In genomic region chr4:108318649-108319615, GRCm38 (mm10) we compare ENCODE assay signal across 11 mouse cellular contexts. TPM values are rescaled to one million over a fixed set of nuclear protein-coding genes. Genes with fewer than 3 reads are reported as not detected.
A peak's percentile ranks its signal among the peaks of the same experiment; 100 is the strongest.
DNase-seq lines count a peak whose midpoint lies in the region; ATAC-seq and TF ChIP-seq lines count a peak whose summit lies in the region.
"Had no signal": no experiment of that assay in that cellular context is flagged by ENCODE, and none has a peak within 500 bp of the region (broad histone marks: within the 10 kb centered on the region; RNA-seq: fewer than 3 reads in every experiment).

No protein-coding gene starts in this region.

- H3K36me3 ChIP-seq in lung, embryonic 16.5 days (ENCODE audit: control insufficient read depth, insufficient read depth, low read length): no peaks in the 10 kb centered on the region
- H3K36me3 ChIP-seq in megakaryocyte, embryonic 14.5 days (replicated peaks; ENCODE audit: low read length): no peaks in the 10 kb centered on the region
- no peaks in the 10 kb centered on the region for H3K36me3 ChIP-seq in forebrain, embryonic 14.5 days (ENCODE audit: control insufficient read depth, insufficient read depth, low read length)
- H3K36me3 ChIP-seq: forebrain, embryonic 10.5 days had no signal

- no peak overlapping the region for H3K4me3 ChIP-seq in lung, embryonic 16.5 days (ENCODE audit: low read length)
- H3K4me3 ChIP-seq in lung, adult 2 months (replicated peaks; ENCODE audit: extremely low read depth, low read depth, low read length): no peak overlapping the region
- H3K4me3 ChIP-seq in bone marrow macrophage, adult 2 months (ENCODE audit: insufficient read depth, low read length): no peak overlapping the region
- H3K4me3 ChIP-seq in megakaryocyte, embryonic 14.5 days (replicated peaks): peak overlapping the region; percentile 20
- no peak overlapping the region for H3K4me3 ChIP-seq in forebrain, embryonic 14.5 days (ENCODE audit: low read depth, low read length)
- H3K4me3 ChIP-seq: forebrain, embryonic 10.5 days had no signal

- no peak for TF ChIP-seq CTCF in lung, adult 2 months (IDR thresholded peaks at IDR 0.05; ENCODE audit: insufficient read depth, low read length)
- no peak for TF ChIP-seq CTCF in bone marrow macrophage, adult 2 months (IDR thresholded peaks at IDR 0.05; ENCODE audit: low read depth, low read length)

- H3K4me2 ChIP-seq in lung, embryonic 16.5 days (ENCODE audit: low read depth, low read length): no peak overlapping the region
- H3K4me2 ChIP-seq in forebrain, embryonic 14.5 days (ENCODE audit: low read length): no peak overlapping the region

- no peak overlapping the region for H3K9ac ChIP-seq in lung, embryonic 16.5 days (ENCODE audit: low read length)
- no peak overlapping the region for H3K9ac ChIP-seq in forebrain, embryonic 14.5 days (ENCODE audit: low read length)

- no peak for DNase-seq in lung, adult 2 months
- peak; percentile 69 for DNase-seq in thymus, postnatal 25 days
- DNase-seq in forebrain, embryonic 14.5 days (ENCODE audit: low spot score): no peak
- DNase-seq in gastrocnemius, postnatal 10 days: no peak
- no peak for DNase-seq in embryo, embryonic 10 days (ENCODE audit: low spot score)
- DNase-seq: cerebellum, postnatal 10 days had no signal

- no peaks in the 10 kb centered on the region for H3K27me3 ChIP-seq in lung, embryonic 16.5 days (ENCODE audit: control insufficient read depth, insufficient read depth, low read depth, low read length)
- peaks cover 12% of the 10 kb centered on the region for H3K27me3 ChIP-seq in megakaryocyte, embryonic 14.5 days (replicated peaks)
- H3K27me3 ChIP-seq in forebrain, embryonic 14.5 days (replicated peaks; ENCODE audit: control insufficient read depth, insufficient read depth, low read length): no peaks in the 10 kb centered on the region

- H3K9me3 ChIP-seq in lung, embryonic 16.5 days (ENCODE audit: control insufficient read depth, low read length): no peaks in the 10 kb centered on the region
- H3K9me3 ChIP-seq in megakaryocyte, embryonic 14.5 days: peaks cover 14% of the 10 kb centered on the region
- H3K9me3 ChIP-seq in forebrain, embryonic 14.5 days (replicated peaks; ENCODE audit: control insufficient read depth, low read length): 0 out of 2 replicates have a peak, but pooled peaks cover 3% of the 10 kb centered on the region
- H3K9me3 ChIP-seq: forebrain, embryonic 10.5 days had no signal

- peak; percentile 38 for ATAC-seq in lung, embryonic 16.5 days (ENCODE audit: low read depth)
- no peak for ATAC-seq in forebrain, embryonic 14.5 days
- ATAC-seq: hindbrain, embryonic 16.5 days had no signal

- 0 out of 2 replicates have a peak, but pooled peaks cover 4% of the 10 kb centered on the region for H3K4me1 ChIP-seq in lung, embryonic 16.5 days (replicated peaks; ENCODE audit: control insufficient read depth, insufficient read depth, low read length)
- no peaks in the 10 kb centered on the region for H3K4me1 ChIP-seq in lung, adult 2 months (ENCODE audit: control insufficient read depth, insufficient read depth, low read length)
- peaks cover 16% of the 10 kb centered on the region for H3K4me1 ChIP-seq in bone marrow macrophage, adult 2 months (ENCODE audit: control insufficient read depth, insufficient read depth, low read length)
- H3K4me1 ChIP-seq in megakaryocyte, embryonic 14.5 days: peaks cover 40% of the 10 kb centered on the region
- H3K4me1 ChIP-seq in forebrain, embryonic 14.5 days (ENCODE audit: control insufficient read depth, insufficient read depth, low read length): no peaks in the 10 kb centered on the region
- H3K4me1 ChIP-seq: forebrain, embryonic 10.5 days had no signal

- no peak for TF ChIP-seq POLR2A in lung, adult 2 months (IDR thresholded peaks at IDR 0.05; ENCODE audit: borderline replicate concordance, extremely low read depth, low read depth, low read length)
- no peak for TF ChIP-seq POLR2A in bone marrow macrophage, adult 2 months (IDR thresholded peaks at IDR 0.05; ENCODE audit: borderline replicate concordance, low read depth, low read length)

- no peak overlapping the region for H3K27ac ChIP-seq in lung, embryonic 16.5 days (ENCODE audit: low read length)
- peak overlapping the region; percentile 46 for H3K27ac ChIP-seq in bone marrow macrophage, adult 2 months (ENCODE audit: insufficient read depth, low read depth, low read length)
- H3K27ac ChIP-seq in forebrain, embryonic 14.5 days (ENCODE audit: low read depth, low read length): no peak overlapping the region
- H3K27ac ChIP-seq: forebrain, embryonic 10.5 days had no signal

- 49% methylated on average over 7 of the region's 8 CpGs for WGBS in lung, embryonic 16.5 days
- 34% methylated on average over 7 of the region's 8 CpGs for WGBS in lung, adult 2 months
- WGBS in forebrain, embryonic 14.5 days: 81% methylated on average over 7 of the region's 8 CpGs

RNA-seq across cellular contexts. Expression of gene Coa7, which starts 9.0 kb away (rescaled TPM):
- 39.2 and 43.1 TPM in 2 replicates for polyA plus RNA-seq in lung, embryonic 16.5 days (2015; fragmentation: Nextera tagmentation; extraction: Ambion mirVana)
- 3.2 and 5.2 TPM in 2 replicates for polyA plus RNA-seq in lung, adult 2 months (2012; rRNA removed)
- polyA plus RNA-seq in bone marrow macrophage, adult 2 months (2012; ENCODE audit: insufficient read depth, insufficient read length, missing spikeins): 7.9 and 10.3 TPM in 2 replicates
- polyA plus RNA-seq in megakaryocyte, embryonic 14.5 days (2012; ENCODE audit: insufficient read depth, low replicate concordance): 5.0 TPM in 1 of 2 replicates, not detected in the other
- polyA plus RNA-seq in forebrain, embryonic 14.5 days (2014; fragmentation: Nextera tagmentation; extraction: Ambion mirVana): 43.1 and 52.2 TPM in 2 replicates
- 10 to 100 TPM; 21.7 to 24.4 TPM for total RNA-seq in gastrocnemius, postnatal 10 days (2021)

RNA-seq across cellular contexts. Expression of gene Zyg11b, which starts 18.0 kb away (rescaled TPM):
- polyA plus RNA-seq in lung, embryonic 16.5 days (2015; fragmentation: Nextera tagmentation; extraction: Ambion mirVana): 9.6 and 9.9 TPM in 2 replicates
- polyA plus RNA-seq in lung, adult 2 months (2012; rRNA removed): 6.2 and 8.7 TPM in 2 replicates
- polyA plus RNA-seq in bone marrow macrophage, adult 2 months (2012; ENCODE audit: insufficient read depth, insufficient read length, missing spikeins): 16.9 and 17.2 TPM in 2 replicates
- polyA plus RNA-seq in megakaryocyte, embryonic 14.5 days (2012; ENCODE audit: insufficient read depth, low replicate concordance): 0.37 and 0.89 TPM in 2 replicates
- 24.2 and 31.1 TPM in 2 replicates for polyA plus RNA-seq in forebrain, embryonic 14.5 days (2014; fragmentation: Nextera tagmentation; extraction: Ambion mirVana)
- total RNA-seq in gastrocnemius, postnatal 10 days (2021): 10 to 100 TPM; 32.8 to 33.8 TPM
